ENCODE assay signal across 9 mouse cellular contexts in genomic region chr4:117119636-117120035, GRCm38 (mm10). TPM values are rescaled to one million over a fixed set of nuclear protein-coding genes. Genes with fewer than 3 reads are reported as not detected.
DNase-seq lines count a peak whose midpoint lies in the region; ATAC-seq and TF ChIP-seq lines count a peak whose summit lies in the region.
"Had no signal": no experiment of that assay in that cellular context is flagged by ENCODE, and none has a peak within 500 bp of the region (broad histone marks: within the 10 kb centered on the region; RNA-seq: fewer than 3 reads in every experiment).

No protein-coding gene starts in this region.

- no peaks in the 10 kb centered on the region for H3K27me3 ChIP-seq in embryonic facial prominence, embryonic 14.5 days (replicated peaks; ENCODE audit: control insufficient read depth, insufficient read depth, low read length)
- H3K27me3 ChIP-seq in intestine, embryonic 16.5 days (replicated peaks; ENCODE audit: control insufficient read depth, insufficient read depth, low read length), result no peaks in the 10 kb centered on the region
- no peaks in the 10 kb centered on the region for H3K27me3 ChIP-seq in neural tube, embryonic 13.5 days

- H3K36me3 ChIP-seq in embryonic facial prominence, embryonic 14.5 days (ENCODE audit: control insufficient read depth, insufficient read depth, low read length), result no peaks in the 10 kb centered on the region
- no peaks in the 10 kb centered on the region for H3K36me3 ChIP-seq in intestine, embryonic 16.5 days (ENCODE audit: control insufficient read depth, insufficient read depth, low read length)
- H3K36me3 ChIP-seq in neural tube, embryonic 13.5 days, result peaks cover 13% of the 10 kb centered on the region

- peak overlapping the region; percentile 97 for H3K27ac ChIP-seq in layer of hippocampus, adult 2 months
- H3K27ac ChIP-seq in embryonic facial prominence, embryonic 14.5 days (replicated peaks; ENCODE audit: low read depth, low read length), result peak overlapping the region; percentile 90
- peak overlapping the region; percentile 87 for H3K27ac ChIP-seq in intestine, embryonic 16.5 days (ENCODE audit: low read length)
- H3K27ac ChIP-seq in neural tube, embryonic 13.5 days (replicated peaks), result peak overlapping the region; percentile 92

- 74% methylated on average over 5 of the region's 5 CpGs for WGBS in embryonic facial prominence, embryonic 14.5 days
- WGBS in intestine, embryonic 16.5 days, result 71% methylated on average over 5 of the region's 5 CpGs
- 73% methylated on average over 5 of the region's 5 CpGs for WGBS in neural tube, embryonic 13.5 days

- H3K9me3 ChIP-seq in embryonic facial prominence, embryonic 14.5 days (ENCODE audit: control insufficient read depth, low read length), result no peaks in the 10 kb centered on the region
- no peaks in the 10 kb centered on the region for H3K9me3 ChIP-seq in intestine, embryonic 16.5 days (ENCODE audit: control insufficient read depth, low read length)
- no peaks in the 10 kb centered on the region for H3K9me3 ChIP-seq in neural tube, embryonic 13.5 days

- TF ChIP-seq CTCF in layer of hippocampus, adult 2 months (conservative IDR thresholded peaks at IDR 0.05), result no peak

- peak overlapping the region; percentile 92 for H3K4me3 ChIP-seq in layer of hippocampus, adult 2 months
- peak overlapping the region; percentile 66 for H3K4me3 ChIP-seq in embryonic facial prominence, embryonic 14.5 days (ENCODE audit: low read depth, low read length)
- peak overlapping the region; percentile 67 for H3K4me3 ChIP-seq in intestine, embryonic 16.5 days (ENCODE audit: low read length)
- H3K4me3 ChIP-seq in neural tube, embryonic 13.5 days, result peak overlapping the region; percentile 71

- H3K9ac ChIP-seq in embryonic facial prominence, embryonic 14.5 days (ENCODE audit: low read depth, low read length), result peak overlapping the region; percentile 74
- peak overlapping the region; percentile 63 for H3K9ac ChIP-seq in intestine, embryonic 16.5 days (ENCODE audit: low read depth, low read length)
- peak overlapping the region; percentile 82 for H3K9ac ChIP-seq in neural tube, embryonic 13.5 days

- H3K4me1 ChIP-seq in embryonic facial prominence, embryonic 14.5 days (ENCODE audit: control insufficient read depth, insufficient read depth, low read length), result peaks cover 7% of the 10 kb centered on the region
- peaks cover 7% of the 10 kb centered on the region for H3K4me1 ChIP-seq in intestine, embryonic 16.5 days (ENCODE audit: control insufficient read depth, insufficient read depth, low read length)
- H3K4me1 ChIP-seq in neural tube, embryonic 13.5 days (replicated peaks), result peaks cover 16% of the 10 kb centered on the region

- H3K4me2 ChIP-seq in embryonic facial prominence, embryonic 14.5 days (ENCODE audit: low read depth, low read length), result peak overlapping the region; percentile 94
- peak overlapping the region; percentile 69 for H3K4me2 ChIP-seq in intestine, embryonic 16.5 days (ENCODE audit: low read depth, low read length)
- peak overlapping the region; percentile 100 for H3K4me2 ChIP-seq in neural tube, embryonic 13.5 days

- ATAC-seq in embryonic facial prominence, embryonic 14.5 days (ENCODE audit: low read depth), result no peak
- ATAC-seq in intestine, embryonic 16.5 days, result no peak
- no peak for ATAC-seq in neural tube, embryonic 13.5 days (ENCODE audit: low read depth)
- no peak for ATAC-seq in erythroid progenitor cell, adult 5-6 weeks (replicated peaks; ENCODE audit: low FRiP score, poor library complexity, severe bottlenecking)

- no peak for DNase-seq in layer of hippocampus, adult 2 months (ENCODE audit: low spot score in 2 of 2)
- DNase-seq in layer of hippocampus, adult 9-11 months, result no peak
- no peak for DNase-seq in embryonic facial prominence, embryonic 14.5 days (ENCODE audit: low spot score)
- DNase-seq in c-Kit-positive CD71-positive TER-119-positive erythroid progenitor cells, embryonic 14.5 days (ENCODE audit: low spot score), result no peak
- DNase-seq in kidney, adult 8-10 months, result no peak

RNA-seq across cellular contexts. Expression of gene Btbd19, which starts 5.9 kb away (rescaled TPM):
- total RNA-seq in layer of hippocampus, adult 2 months (2021), result 10 to 100 TPM; 13.3 to 14.8 TPM
- polyA plus RNA-seq in embryonic facial prominence, embryonic 14.5 days (2014; fragmentation: Nextera tagmentation; extraction: Ambion mirVana), result 6.6 and 7.0 TPM in 2 replicates
- polyA plus RNA-seq in intestine, embryonic 16.5 days (2015; fragmentation: Nextera tagmentation; extraction: Ambion mirVana), result 3.9 and 4.8 TPM in 2 replicates
- 3.2 and 4.7 TPM in 2 replicates for polyA plus RNA-seq in neural tube, embryonic 13.5 days (2015; fragmentation: Nextera tagmentation; extraction: Ambion mirVana)
- total RNA-seq in erythroid progenitor cell, adult 5-6 weeks (2015; ENCODE audit: low replicate concordance), result not detected in 2 replicates
- total RNA-seq in erythroid progenitor cell, adult 5-6 weeks (2017; ENCODE audit: low replicate concordance), result 1.2 and 5.1 TPM in 2 replicates

RNA-seq across cellular contexts. Expression of gene Tctex1d4, which starts 7.0 kb away (rescaled TPM):
- under 1 TPM in 1 of 2 experiments, not detected in 1; 0.38 TPM for total RNA-seq in layer of hippocampus, adult 2 months (2021)
- 0.30 and 0.84 TPM in 2 replicates for polyA plus RNA-seq in embryonic facial prominence, embryonic 14.5 days (2014; fragmentation: Nextera tagmentation; extraction: Ambion mirVana)
- not detected in 2 replicates for polyA plus RNA-seq in intestine, embryonic 16.5 days (2015; fragmentation: Nextera tagmentation; extraction: Ambion mirVana)
- polyA plus RNA-seq in neural tube, embryonic 13.5 days (2015; fragmentation: Nextera tagmentation; extraction: Ambion mirVana), result not detected in 2 replicates
- total RNA-seq in erythroid progenitor cell, adult 5-6 weeks (2015; ENCODE audit: low replicate concordance), result not detected in 2 replicates
- total RNA-seq in erythroid progenitor cell, adult 5-6 weeks (2017; ENCODE audit: low replicate concordance), result not detected in 2 replicates
- total RNA-seq: hematopoietic stem cell, adult 5-6 weeks had no signal

RNA-seq across cellular contexts. Expression of gene Plk3, which starts 14.1 kb away (rescaled TPM):
- total RNA-seq in layer of hippocampus, adult 2 months (2021), result 1 to 10 TPM; 6.9 to 7.2 TPM
- polyA plus RNA-seq in embryonic facial prominence, embryonic 14.5 days (2014; fragmentation: Nextera tagmentation; extraction: Ambion mirVana), result 5.1 and 5.6 TPM in 2 replicates
- polyA plus RNA-seq in intestine, embryonic 16.5 days (2015; fragmentation: Nextera tagmentation; extraction: Ambion mirVana), result 2.5 and 4.1 TPM in 2 replicates
- 16.0 and 20.7 TPM in 2 replicates for polyA plus RNA-seq in neural tube, embryonic 13.5 days (2015; fragmentation: Nextera tagmentation; extraction: Ambion mirVana)
- not detected in 2 replicates for total RNA-seq in erythroid progenitor cell, adult 5-6 weeks (2015; ENCODE audit: low replicate concordance)
- total RNA-seq in erythroid progenitor cell, adult 5-6 weeks (2017; ENCODE audit: low replicate concordance), result 0.51 and 0.61 TPM in 2 replicates

RNA-seq across cellular contexts. Expression of gene Ptch2, which starts 23.8 kb away (rescaled TPM):
- total RNA-seq in layer of hippocampus, adult 2 months (2021), result 1 to 10 TPM; 1.5 to 2.7 TPM
- polyA plus RNA-seq in embryonic facial prominence, embryonic 14.5 days (2014; fragmentation: Nextera tagmentation; extraction: Ambion mirVana), result 9.0 and 11.0 TPM in 2 replicates
- 6.2 and 6.4 TPM in 2 replicates for polyA plus RNA-seq in intestine, embryonic 16.5 days (2015; fragmentation: Nextera tagmentation; extraction: Ambion mirVana)
- 6.4 and 7.4 TPM in 2 replicates for polyA plus RNA-seq in neural tube, embryonic 13.5 days (2015; fragmentation: Nextera tagmentation; extraction: Ambion mirVana)
- total RNA-seq in erythroid progenitor cell, adult 5-6 weeks (2015; ENCODE audit: low replicate concordance), result not detected in 2 replicates
- 0.30 TPM in 1 of 2 replicates, not detected in the other for total RNA-seq in erythroid progenitor cell, adult 5-6 weeks (2017; ENCODE audit: low replicate concordance)
- total RNA-seq: hematopoietic stem cell, adult 5-6 weeks had no signal

RNA-seq across cellular contexts. Expression of gene Rps8, which starts 36.4 kb away (rescaled TPM):
- 100 to 1,000 TPM; 509 to 527 TPM for total RNA-seq in layer of hippocampus, adult 2 months (2021)
- polyA plus RNA-seq in embryonic facial prominence, embryonic 14.5 days (2014; fragmentation: Nextera tagmentation; extraction: Ambion mirVana), result 1,243 and 1,364 TPM in 2 replicates
- 811 and 851 TPM in 2 replicates for polyA plus RNA-seq in intestine, embryonic 16.5 days (2015; fragmentation: Nextera tagmentation; extraction: Ambion mirVana)
- 493 and 532 TPM in 2 replicates for polyA plus RNA-seq in neural tube, embryonic 13.5 days (2015; fragmentation: Nextera tagmentation; extraction: Ambion mirVana)
- 1,437 and 1,602 TPM in 2 replicates for total RNA-seq in erythroid progenitor cell, adult 5-6 weeks (2015; ENCODE audit: low replicate concordance)
- total RNA-seq in erythroid progenitor cell, adult 5-6 weeks (2017; ENCODE audit: low replicate concordance), result 328 and 447 TPM in 2 replicates
